Mouse (Mus musculus): Measurements from ENCODE around the gene Myo9a.

DNA sequence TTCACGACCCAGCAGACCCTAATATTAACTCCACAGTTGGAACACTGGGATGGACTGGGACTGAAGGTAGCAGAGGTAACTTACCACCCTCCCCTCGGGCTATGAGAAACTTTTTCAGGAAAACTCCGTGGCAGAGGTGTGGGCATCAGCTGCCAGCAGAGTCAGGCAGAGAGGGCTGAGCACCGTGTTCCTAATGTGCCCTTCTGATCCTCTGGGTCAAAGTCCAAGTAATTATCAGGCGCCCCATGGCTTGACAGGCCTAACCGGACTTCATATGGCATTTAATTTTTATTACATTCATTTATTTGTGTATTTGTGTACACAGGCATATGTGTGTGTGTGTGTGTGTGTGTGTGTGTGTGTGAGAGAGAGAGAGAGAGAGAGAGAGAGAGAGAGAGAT is 47.6 kb upstream of the Myo9a start:
- no peak for TF ChIP-seq CTCF (IDR thresholded peaks at IDR 0.05; ENCODE audit: low read depth)
- TF ChIP-seq EP300 (IDR thresholded peaks at IDR 0.05; ENCODE audit: low read depth) = no peak

Data from liver, embryonic 14.5 days (tissue).